Mouse (Mus musculus) Patski (cell line): ENCODE data around the gene P4ha1. TPM values are rescaled to one million over a fixed set of nuclear protein-coding genes. Genes with fewer than 3 reads are reported as not detected.
"Not testable (repeated sequence)": the region's sequence is repeated elsewhere in the genome, so short reads cannot be mapped to it uniquely, and the experiment has no call there.

Experiments used
- ATAC-seq: fragments of 100-300 bp; one replicate; pipeline ENCODE4 v1.8.0; 2021
- CTCF ChIA-PET: fragments of 350-600 bp; sonication (Branson Sonifier 250); formaldehyde crosslinking; loops from one replicate; lab custom pipeline; 2022; ENCODE audit warnings: inconsistent platforms; lab: Charles Lee
- POLR2A ChIA-PET: fragments of 350-600 bp; sonication (Branson Sonifier 250); formaldehyde crosslinking; loops from one replicate; lab custom pipeline; 2022; ENCODE audit warnings: antibody characterized with exemption, inconsistent platforms; lab: Charles Lee
- DNase-seq: peaks from one replicate; pipeline ENCODE4 v3.0.0-alpha.2; 2011; ENCODE audit warnings: low read depth, low spot score
- H3K27me3 ChIP-seq: fragments of 371-371 bp; one replicate; pipeline ENCODE4 v1.5.1; 2021
- CTCF ChIP-seq: fragments of 100-300 bp; IDR thresholded peaks from one replicate; pipeline ENCODE4 v1.5.1; 2021
- in situ Hi-C: fragments of 300-500 bp; cut with MboI; formaldehyde crosslinking; loops from 3 replicates; pipeline ENCODE4 v1.11.1; 2018; ENCODE audit warnings: low pct_unique_long_range_greater_than_20kb, mixed read lengths
- polyA plus RNA-seq: library from polyadenylated mRNA; unstranded; gene quantifications from one replicate; pipeline ENCODE4 v1.2.3, GENCODE M21; 2021

Gene P4ha1
- polyA plus RNA-seq, 1 experiment from 2014 or later: 174 TPM

GRCm38 (mm10) chr10:59291536-59291935 is 31.6 kb upstream of the P4ha1 start:
- in situ Hi-C loops: no loop called here
- no peak for DNase-seq
- CTCF ChIA-PET: interaction anchor here (1.5 to 2.3 kb wide), 3 partner anchors 119 to 132 kb away, joined by 4 to 16 read pairs (median 11); no protein-coding TSS in a partner anchor
- POLR2A ChIA-PET: interaction anchor here (0.8 kb wide), 1 partner anchor 117 kb away, joined by 3 read pairs; no protein-coding TSS in a partner anchor
- ATAC-seq: no peak
- no peaks in the 10 kb centered on the region for H3K27me3 ChIP-seq
- TF ChIP-seq CTCF: no peak

GRCm38 (mm10) chr10:59292079-59292478 is 31.0 kb upstream of the P4ha1 start:
- ChIA-PET CTCF (interaction anchor here (1.2 to 2.3 kb wide), 4 partner anchors 100 to 132 kb away, joined by 3 to 16 read pairs (median 8); no protein-coding TSS in a partner anchor), POLR2A (interaction anchor here (0.8 kb wide), 1 partner anchor 118 kb away, joined by 3 read pairs; no protein-coding TSS in a partner anchor)
- in situ Hi-C loops: no loop called here

GRCm38 (mm10) chr10:59292558-59292957 is 30.5 kb upstream of the P4ha1 start:
- peak; percentile 33 for ATAC-seq
- H3K27me3 ChIP-seq: no peaks in the 10 kb centered on the region
- TF ChIP-seq CTCF: no peak
- POLR2A ChIA-PET: no interaction called here
- CTCF ChIA-PET: interaction anchor here (1.1 to 2.3 kb wide), 5 partner anchors 100 to 133 kb away, joined by 3 to 16 read pairs (median 4); no protein-coding TSS in a partner anchor
- no peak for DNase-seq
- in situ Hi-C loops: no loop called here

More at GRCm38 (mm10) chr10:59292079-59292478, 31.0 kb upstream of the P4ha1 start:
- H3K27me3 ChIP-seq: no peaks in the 10 kb centered on the region
- ATAC-seq: no peak
- no peak for TF ChIP-seq CTCF
- DNase-seq: no peak

GRCm38 (mm10) chr10:59295241-59295811 is 27.8 kb upstream of the P4ha1 start:
- no peak for DNase-seq
- POLR2A ChIA-PET: no interaction called here
- in situ Hi-C loops: no loop called here
- CTCF ChIA-PET: interaction anchor here (1.0 to 3.7 kb wide), 4 partner anchors 15 to 129 kb away, joined by 3 to 21 read pairs (median 6); no protein-coding TSS in a partner anchor
- no peaks in the 10 kb centered on the region for H3K27me3 ChIP-seq
- no peak for TF ChIP-seq CTCF
- peak; percentile 52 for ATAC-seq

- no peaks in the 10 kb centered on the region for H3K27me3 ChIP-seq
- ATAC-seq (peak; percentile 80), DNase-seq (no peak)
- CTCF ChIA-PET: interaction anchor here (1.0 to 3.7 kb wide), 8 partner anchors 14 to 130 kb away, joined by 3 to 21 read pairs (median 4); partner anchors contain the start of gene P4ha1
- POLR2A ChIA-PET: interaction anchor here (1.8 kb wide), 1 partner anchor 27 kb away, joined by 6 read pairs; the partner anchor contains the start of gene P4ha1
- no peak for TF ChIP-seq CTCF
- in situ Hi-C loops: no loop called here
Measured at GRCm38 (mm10) chr10:59296261-59296660, 26.8 kb upstream of the P4ha1 start.

GRCm38 (mm10) chr10:59302671-59303070 is 20.4 kb upstream of the P4ha1 start:
- CTCF ChIA-PET, DNase-seq, POLR2A ChIA-PET, H3K27me3 ChIP-seq, ATAC-seq: not testable (repeated sequence)
- in situ Hi-C loops: loop anchor here (10.0 kb wide), 2 partner anchors 52 to 562 kb away; no protein-coding TSS in a partner anchor

- ATAC-seq (no peak), DNase-seq (no peak)
- ChIA-PET CTCF (interaction anchor here (0.7 to 6.8 kb wide), 6 partner anchors 12 to 160 kb away, joined by 3 to 75 read pairs (median 4); partner anchors contain the start of gene P4ha1), POLR2A (interaction anchor here (0.8 to 4.5 kb wide), 4 partner anchors 14 to 66 kb away, joined by 3 to 39 read pairs (median 3); partner anchors contain the start of gene P4ha1)
- peak; percentile 80 for TF ChIP-seq CTCF
- in situ Hi-C loops: loop anchor here (10.0 kb wide), 2 partner anchors 46 to 556 kb away; no protein-coding TSS in a partner anchor
- H3K27me3 ChIP-seq: no peaks in the 10 kb centered on the region
Measured at GRCm38 (mm10) chr10:59308993-59309715, 13.9 kb upstream of the P4ha1 start.

GRCm38 (mm10) chr10:59310124-59310523 is 13.0 kb upstream of the P4ha1 start:
- no peak for DNase-seq
- ChIA-PET CTCF (interaction anchor here (0.7 to 6.8 kb wide), 7 partner anchors 13 to 161 kb away, joined by 3 to 75 read pairs (median 4); partner anchors contain the start of gene P4ha1), POLR2A (interaction anchor here (0.6 to 4.5 kb wide), 6 partner anchors 11 to 205 kb away, joined by 3 to 39 read pairs (median 4); partner anchors contain the start of gene P4ha1)

GRCm38 (mm10) chr10:59310691-59311457 is 12.2 kb upstream of the P4ha1 start:
- DNase-seq: peak; percentile 84
- CTCF ChIA-PET: interaction anchor here (0.7 to 6.8 kb wide), 6 partner anchors 13 to 77 kb away, joined by 3 to 75 read pairs (median 4); partner anchors contain the start of gene P4ha1
- TF ChIP-seq CTCF: no peak
- POLR2A ChIA-PET: interaction anchor here (0.6 to 4.5 kb wide), 4 partner anchors 12 to 204 kb away, joined by 3 to 39 read pairs (median 4); partner anchors contain the start of gene P4ha1
- no peaks in the 10 kb centered on the region for H3K27me3 ChIP-seq
- ATAC-seq: peak; percentile 94
- in situ Hi-C loops: no loop called here

More at GRCm38 (mm10) chr10:59310124-59310523, 13.0 kb upstream of the P4ha1 start:
- no peak for TF ChIP-seq CTCF
- in situ Hi-C loops: no loop called here
- no peak for ATAC-seq
- no peaks in the 10 kb centered on the region for H3K27me3 ChIP-seq
